Mouse (Mus musculus) liver (tissue): Measurements from ENCODE around the gene Plcd4.

ENCODE experiments used
- DNase-seq: peaks from one replicate; pipeline ENCODE4 v3.0.0-alpha.2; 2020; ENCODE audit warnings: mixed read lengths

Gene Plcd4

DNA sequence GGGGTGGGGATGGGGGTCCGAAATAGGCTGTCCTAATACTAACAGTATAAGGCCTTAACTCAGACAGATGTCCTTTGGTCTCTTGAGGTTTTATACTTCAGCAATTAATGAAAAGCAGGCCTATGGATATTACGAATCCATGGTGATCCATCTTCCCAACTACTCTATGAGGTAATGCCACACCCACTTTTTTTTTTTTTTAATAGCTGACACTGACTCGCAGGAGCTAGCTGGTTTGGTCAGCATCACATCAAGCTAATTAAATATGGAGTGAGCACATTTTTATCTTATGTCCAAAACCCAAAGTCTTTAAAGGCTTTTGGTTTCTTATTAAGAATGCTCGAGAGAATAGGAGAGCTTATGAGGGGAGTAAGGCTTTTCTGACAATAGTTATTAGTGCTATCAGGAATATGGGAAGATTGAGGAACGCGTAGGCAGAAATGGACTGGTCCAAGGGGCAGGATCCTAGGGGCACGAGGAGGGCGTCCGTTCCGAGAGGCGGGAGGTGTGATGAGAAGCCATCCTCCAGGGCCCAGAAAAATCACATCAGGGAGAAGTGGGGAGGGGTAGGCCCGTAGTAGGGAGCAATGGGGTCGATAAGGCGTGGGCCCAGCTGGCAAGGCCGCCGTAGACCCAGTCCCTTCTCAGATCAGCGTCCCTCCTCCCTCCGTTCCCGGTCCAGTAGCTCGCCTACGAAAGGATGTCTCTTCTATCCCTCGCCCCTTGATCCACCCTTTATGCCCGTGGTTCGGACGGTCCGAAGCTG lies 58.0 kb downstream of the Plcd4 start:
- DNase-seq = no peak

DNA sequence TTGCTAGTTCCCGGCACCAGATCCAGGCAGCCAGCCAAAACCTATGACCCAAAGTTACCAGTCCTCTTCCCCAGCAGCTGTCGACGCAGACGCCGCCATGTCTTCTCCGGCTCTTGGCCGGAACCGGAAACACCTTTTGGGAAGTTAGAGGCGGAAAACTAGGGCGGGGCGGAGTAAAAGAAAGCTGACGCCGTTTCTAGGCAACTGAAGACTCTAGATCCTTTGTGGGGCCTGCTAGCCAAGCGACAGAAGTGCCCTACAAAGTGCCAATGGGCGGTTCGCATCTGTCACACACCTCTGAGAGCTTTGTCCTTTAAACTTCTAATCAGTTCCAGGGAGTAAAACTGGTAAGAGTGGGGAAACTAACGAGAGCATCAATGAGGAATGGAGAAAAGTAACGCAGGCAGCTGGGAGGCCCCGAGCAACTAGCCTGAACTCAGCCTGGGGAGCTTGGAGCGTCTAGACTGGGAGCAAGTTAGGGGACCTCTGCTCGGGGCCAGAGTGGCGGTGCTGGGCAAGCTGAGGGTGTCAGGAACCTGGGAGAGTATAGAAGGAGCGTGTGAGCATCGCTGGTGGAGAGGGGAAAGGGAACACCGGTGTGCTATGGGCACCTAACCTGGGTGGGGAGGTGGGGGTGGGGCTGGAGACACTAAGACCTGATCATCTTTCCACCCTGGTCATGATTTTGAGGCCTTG lies 58.7 kb downstream of the Plcd4 start, which contains the start of the genes Rnf25 and Stk36:
Gene Rnf25, minus strand, starts transcription at position 131 of the 696 bp plus-strand sequence.
Gene Stk36, plus strand, starts transcription at position 179 of the 696 bp plus-strand sequence.
- DNase-seq = peak; percentile 81
